Mouse (Mus musculus): ENCODE measurements around the gene Fxyd3.
A peak's percentile ranks its signal among the peaks of the same experiment; 100 is the strongest.

Gene Fxyd3

DNA sequence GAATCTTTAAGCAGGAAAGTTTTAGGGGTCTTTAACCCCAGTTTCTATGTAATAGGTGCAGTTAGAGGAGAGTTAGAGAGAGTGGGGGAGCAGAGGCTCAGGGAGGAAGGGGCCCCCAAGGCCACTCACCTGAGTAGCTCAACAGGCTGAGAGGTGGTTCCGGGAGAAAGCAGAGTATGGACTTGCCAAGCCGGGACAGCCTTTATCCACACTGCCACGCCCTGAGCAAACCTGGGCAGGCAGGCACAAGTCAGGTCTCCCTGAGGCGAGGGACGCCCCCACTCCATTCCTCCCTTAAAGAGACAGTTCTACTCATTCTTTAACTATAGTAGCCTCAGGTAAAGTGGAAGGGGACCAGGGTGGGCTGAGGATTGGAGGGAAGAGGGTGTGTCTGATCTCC lies at the start of gene Fxyd3:
Gene Fxyd3, minus strand, starts transcription at position 213 of the 400 bp plus-strand sequence.
- no peak for DNase-seq

DNA sequence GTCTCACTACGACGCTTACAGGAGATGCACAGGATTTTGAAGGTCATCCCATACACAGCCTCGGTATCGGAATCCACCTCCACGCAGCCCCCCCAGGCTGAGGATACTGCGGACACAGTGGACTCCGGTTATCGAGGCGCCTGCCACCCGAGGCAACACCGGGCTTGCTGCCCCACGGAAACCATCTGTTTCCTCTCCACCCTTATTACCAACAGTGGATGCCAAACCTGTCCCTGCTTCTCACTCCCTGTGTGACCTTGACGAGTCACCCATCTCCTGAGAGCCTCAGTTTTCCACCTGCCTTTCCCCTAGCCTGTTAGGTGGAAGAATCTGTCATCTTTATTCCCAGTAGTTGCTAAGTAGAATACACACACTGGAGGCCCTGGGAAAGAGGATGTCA lies 48.6 kb upstream of the Fxyd3 start:
- DNase-seq: no peak

DNA sequence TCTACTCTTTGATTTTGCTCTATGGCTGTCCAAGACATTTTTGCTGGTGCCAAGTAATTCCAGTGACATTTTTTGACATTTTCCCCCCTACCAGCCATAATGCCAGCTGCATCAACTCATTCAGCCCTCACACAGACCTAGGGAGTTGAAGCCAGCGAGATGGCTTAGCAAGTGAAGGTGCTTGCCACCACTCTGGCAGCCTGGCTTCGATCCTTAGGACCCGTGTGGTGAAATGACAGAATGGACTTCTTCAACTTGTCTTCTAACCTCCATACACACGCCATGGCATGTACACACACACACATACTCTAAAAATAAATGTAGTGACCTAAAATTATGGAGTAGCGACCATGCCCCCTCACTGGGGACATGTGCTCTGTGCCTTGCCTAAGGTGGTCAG lies 47.9 kb upstream of the Fxyd3 start:
- DNase-seq: no peak

DNA sequence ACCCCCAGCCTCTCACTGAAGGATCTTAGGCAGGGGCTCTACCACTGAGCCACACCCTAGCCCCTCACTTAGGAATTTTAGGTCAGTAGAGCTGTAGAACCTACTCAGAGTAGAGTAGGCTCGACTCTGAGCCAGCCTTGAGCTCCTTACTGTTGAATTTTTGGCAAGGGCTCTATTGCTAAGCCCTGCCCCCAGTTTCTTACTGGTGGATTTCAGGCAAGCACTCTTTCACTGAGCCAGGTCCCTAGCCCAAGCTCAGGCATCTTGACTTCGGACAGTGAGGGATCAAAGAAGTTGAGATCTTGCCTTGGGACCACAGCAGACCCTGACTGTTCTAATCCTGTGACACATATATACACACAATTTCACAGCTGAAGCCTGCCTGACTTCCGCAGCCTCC lies 47.2 kb upstream of the Fxyd3 start:
- DNase-seq: no peak

DNA sequence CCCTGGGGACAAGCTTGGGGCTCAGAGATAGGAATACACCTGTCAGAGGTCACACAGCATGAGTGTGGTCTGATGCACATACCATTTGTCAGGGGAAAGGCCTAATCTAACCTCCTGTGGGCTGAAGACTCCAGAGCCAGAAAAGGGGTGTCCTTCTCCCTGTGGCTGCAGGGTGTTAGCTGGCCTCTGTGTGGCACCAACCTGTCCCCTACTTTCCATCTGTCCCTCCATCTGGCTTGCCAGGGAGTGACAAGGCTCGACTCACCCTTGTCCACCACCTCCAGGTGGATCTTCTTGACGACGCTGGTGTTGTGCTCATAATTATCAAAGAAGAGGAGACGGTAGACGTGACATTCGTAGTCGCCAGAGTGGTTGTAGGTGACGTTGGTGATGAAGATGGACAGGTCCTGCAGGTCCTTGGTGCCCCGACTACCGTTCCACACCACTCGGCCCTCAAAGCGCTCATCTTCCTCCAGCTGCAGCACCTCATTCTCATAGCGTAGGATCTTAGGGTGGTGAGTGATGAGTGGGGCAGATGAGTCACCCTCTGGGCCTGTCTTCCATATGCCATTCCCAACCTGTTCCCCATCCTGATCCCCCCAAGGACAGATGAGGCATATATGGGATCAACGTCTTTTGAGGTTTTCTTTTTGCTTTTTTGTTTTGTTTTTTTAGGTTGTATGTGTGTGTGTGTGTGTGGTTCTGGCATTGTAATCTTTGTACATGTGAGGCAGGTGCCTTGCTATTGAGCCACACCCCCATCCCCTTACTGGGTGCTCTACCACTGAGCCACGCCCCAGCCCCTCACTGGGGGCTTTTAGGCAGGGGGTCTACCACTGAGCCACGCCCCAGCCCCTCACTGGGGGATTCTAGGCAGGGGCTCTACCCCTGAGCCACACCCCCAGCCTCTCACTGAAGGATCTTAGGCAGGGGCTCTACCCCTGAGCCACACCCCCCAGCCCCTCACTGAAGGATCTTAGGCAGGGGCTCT lies 46.4 kb upstream of the Fxyd3 start:
- DNase-seq: no peak

DNA sequence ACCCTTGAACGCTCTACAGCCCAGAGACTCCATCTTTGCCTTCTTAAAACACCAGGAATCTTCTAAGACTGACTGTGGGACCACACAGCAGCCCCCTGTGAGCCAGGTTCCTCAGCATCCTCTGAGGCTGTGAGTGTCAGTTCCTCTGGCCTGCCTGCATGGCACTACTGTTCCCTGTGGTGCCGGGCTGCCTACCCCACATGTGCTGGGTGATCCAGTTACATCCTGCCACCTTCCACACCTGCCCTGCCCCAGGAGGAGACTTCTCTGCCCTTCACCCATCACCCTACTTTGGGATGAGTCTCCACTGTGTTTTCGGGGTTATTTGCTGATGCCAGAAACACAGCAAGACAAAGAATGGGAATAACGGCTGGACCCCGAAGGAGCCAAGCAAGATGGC lies 43.1 kb upstream of the Fxyd3 start:
- DNase-seq: no peak

DNA sequence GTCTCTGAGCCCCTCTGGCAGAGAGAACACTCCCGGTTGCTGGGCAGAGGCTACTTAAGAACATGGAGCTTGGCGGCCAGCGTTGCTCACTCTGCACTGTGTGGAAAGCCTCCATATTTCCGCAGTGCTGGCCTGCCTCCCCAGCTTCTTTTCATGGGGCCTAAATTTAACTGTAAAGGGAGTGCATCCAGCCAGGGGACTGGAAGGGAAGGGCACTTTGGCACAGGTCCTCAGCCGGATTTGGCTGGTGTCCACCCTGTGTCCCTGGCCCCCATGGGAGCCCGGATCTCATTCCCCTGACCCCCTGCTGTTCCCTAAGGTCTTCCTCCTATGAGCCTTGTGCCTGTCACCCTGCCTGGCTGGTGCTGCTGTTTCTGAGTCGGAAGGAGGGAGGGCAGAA lies 42.0 kb upstream of the Fxyd3 start:
- DNase-seq: peak; percentile 96

DNA sequence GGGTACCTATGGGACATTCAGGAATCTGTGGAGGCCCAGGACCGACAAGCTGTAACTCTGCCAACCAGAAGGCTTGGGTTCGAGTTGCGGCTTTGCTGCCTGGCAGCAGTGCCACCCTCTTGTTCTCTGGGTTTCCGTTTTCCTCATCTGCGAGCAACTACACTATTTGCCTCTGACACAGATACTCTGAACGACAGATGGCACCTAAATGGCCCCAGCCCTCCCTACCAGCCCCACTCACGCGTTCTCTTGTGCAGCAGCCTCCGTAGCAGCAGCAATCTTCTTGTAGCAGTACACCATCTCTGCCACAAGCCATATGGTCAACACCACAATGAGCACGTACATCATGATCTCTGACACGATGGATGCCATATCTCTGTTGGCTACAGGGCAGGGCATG lies 41.0 kb upstream of the Fxyd3 start:
- no peak for DNase-seq

DNA sequence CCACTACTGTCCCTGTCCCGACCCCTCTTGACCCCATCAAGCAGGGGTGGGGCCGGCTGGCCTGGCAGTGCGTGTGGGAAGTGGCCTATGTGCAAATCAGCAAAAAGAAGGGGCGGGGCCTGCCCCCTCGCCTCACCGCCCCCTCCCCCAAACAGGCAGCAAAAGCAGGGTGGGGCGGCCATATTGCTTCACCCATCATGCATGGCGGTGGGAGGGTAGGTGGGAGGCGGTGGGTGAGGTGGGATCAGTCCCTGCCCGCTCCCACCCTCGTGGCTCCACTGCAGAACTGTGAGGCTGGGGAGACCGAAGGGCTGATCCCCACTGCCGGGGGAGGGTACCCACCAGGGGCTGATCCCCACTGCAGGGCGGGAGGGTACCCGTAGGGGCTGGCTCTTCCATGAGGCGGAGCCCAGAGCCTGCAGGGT lies 40.2 kb upstream of the Fxyd3 start:
- DNase-seq: no peak

DNA sequence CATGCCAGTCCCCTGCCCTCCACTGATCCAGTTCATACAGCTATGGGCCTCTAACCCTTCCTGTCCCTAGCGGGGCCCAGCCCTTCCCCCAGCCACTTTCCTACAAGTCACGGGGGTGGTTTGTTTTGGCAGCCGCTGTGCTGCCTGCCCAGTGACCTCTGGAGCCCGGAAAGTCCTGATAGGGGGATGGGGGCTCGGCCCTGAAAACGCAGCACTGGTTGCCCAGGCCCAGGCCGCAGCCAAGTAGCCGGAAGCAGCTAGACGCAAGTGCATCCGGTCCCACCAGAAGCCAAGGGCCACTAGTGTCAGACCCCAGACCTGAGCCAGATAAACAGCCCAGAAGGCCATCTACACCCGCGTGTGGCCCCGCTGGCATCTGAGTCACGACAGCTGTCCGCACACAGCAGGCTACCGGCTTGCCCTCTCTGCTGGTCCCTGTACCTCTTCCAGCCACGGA lies 39.1 kb upstream of the Fxyd3 start:
- DNase-seq: peak; percentile 99

DNA sequence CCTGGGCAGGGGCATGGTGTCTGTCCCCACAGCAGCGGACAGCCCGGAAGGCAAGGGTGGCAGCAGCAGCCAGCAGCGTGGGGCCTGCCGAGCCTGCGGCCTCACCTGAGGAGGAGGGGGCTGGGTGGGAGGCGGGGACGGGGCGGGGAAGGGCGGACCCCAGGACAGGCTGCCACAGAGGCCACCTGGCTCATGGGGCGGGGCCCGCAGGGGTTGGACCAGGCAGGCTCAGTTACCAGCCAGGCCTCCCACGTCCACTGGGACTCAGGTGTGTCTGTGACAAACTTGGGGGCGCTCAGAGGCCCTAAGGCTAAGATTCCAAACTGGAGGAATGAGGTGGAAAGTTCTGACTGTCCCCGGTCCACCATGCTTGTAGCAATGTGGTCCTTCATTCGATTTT lies 38.7 kb upstream of the Fxyd3 start, which contains the start of gene Hpn:
Gene Hpn, minus strand, starts transcription at position 109 of the 400 bp plus-strand sequence.
- peak; percentile 94 for DNase-seq

DNA sequence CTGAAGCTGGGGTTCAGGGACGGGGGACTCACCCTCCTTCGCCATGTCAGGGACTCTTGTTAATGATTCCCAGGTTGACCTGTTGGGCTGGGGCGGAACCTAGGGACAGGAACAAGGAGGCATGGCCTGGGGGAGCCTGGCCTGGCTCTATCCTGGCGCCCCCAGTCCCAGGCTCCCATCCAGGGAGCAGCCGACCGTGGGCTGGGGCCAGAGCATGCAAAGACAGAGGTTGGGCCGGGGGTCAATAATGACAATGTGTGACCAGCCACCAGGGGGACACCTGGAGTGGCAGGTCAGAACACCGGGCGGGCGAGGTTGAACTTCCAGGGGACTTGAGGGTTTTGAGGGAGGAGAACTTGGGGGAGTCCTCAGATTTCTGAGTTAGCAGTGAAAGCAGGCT lies 38.1 kb upstream of the Fxyd3 start:
- no peak for DNase-seq

DNA sequence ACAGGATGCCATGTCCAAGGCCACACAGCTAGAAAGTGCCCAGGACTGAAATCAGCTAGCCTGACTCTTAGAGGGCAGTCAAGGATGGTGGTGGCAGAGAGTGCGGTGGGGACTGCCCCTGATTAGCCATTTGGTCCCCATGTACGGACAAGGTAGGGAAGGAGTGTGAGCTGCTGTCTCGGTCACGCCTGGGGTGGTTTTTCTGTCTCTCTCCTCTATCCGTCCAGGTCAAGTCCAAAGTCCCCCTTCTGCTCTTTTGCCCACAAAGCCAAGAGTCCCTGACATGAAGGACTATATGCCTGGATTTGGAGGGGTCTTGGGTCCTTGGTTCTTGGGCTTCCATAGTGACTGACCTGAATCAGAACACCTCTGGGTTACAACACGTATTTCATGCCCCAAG lies 37.3 kb upstream of the Fxyd3 start:
- DNase-seq: no peak

DNA sequence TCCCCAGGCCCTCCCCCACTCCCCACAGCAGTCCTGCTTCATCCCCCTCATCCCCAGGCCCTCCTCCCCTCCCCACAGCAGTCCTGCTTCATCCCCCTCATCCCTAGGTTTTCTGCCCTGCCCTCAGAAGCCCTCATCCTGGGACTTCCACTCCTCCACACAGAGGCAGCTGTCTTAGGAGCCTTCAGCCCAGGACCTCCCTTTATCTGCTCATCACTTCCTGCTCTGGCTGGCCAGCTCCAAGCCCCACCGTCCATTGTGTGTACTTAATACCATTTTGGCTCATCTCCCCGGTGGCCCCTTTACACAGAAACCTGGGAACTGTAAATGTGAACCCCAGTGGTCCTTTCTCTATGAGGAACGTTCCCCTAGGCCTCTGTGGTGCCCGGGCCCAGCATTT lies 35.5 kb upstream of the Fxyd3 start:
- DNase-seq: no peak

DNA sequence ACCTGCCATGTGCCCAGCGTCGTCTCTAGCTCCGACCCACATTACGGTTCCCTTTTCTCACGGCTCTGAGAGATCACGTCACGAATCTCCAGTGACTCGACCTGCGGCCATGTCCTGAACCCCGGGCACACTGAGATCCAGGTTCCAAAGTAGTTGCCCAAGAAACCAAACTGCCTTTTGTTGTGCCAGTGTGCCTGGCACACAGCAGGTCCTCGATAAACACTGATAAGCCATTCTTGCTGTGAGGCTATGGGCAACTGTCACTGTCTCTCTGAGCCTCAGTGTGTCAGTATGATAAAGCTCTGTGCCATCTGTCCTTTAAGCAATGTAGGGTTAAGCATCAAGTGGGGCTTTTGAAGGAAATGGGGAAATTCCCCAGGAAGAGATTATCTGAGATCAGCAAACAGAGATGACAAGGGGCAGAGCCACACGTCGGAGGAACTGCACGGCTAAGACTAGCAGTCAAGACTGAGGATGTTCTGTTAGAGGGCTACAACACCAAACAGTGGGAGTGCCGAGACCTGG lies 34.4 kb upstream of the Fxyd3 start:
- peak; percentile 90 for DNase-seq

DNA sequence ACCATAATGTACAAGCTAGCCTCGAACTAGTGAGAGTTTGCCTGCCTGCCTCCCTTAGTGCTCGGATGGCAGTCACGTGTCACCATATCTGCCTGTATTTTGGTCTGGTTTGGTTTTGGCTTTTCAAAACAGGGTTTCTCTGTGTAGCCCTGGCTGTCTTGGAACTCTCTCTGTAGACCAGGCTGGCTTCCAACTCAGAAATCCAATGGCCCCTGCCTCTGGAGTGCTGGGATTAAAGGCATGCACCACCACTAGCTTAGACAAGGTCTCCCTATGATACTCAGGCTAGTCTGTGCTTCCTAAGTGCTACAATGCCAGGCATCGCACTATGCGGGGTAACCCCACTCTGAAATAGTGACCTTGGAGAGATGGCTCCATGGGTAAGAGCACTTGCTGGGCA lies 33.3 kb upstream of the Fxyd3 start:
- DNase-seq: peak; percentile 87

DNA sequence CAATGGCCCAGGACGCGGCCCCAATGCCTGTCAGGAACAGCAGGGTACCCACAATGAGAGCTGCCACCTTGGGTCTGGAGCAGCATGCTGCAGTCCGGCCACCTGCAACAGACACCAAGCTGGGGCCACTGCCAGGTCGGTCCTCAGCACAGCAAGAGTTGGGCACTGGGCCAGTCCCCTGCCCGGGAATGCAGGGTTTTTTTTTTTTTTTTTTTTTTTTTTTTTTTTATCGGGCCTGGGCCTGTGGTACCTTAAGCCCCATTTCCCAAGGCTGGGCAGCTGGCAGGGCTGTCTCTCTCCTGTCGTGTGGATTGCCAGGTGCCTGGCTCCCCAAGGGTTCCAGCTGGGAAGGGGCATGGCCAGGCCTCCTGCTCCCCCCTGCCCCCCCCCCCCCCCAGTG lies 32.6 kb upstream of the Fxyd3 start:
- peak; percentile 92 for DNase-seq

DNA sequence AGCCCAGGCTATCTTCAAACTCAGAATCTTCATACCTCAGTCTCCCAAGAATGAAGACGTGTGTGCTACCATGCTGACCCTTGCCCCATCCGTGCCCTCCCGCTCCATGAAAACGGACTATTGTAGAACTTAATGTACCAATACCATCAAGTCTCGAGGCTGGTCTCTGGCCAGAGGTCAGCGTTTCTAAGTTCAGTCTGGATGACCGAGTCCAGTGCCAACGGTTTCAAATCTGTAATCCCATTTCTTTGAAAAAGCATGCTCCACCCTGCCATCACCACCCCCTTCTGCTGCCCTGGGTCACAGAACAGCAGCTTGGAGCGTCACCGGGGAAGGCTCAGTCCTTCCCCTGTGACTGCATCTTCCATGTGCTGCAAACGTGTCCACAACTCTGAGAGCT lies 31.3 kb upstream of the Fxyd3 start:
- peak; percentile 88 for DNase-seq

DNA sequence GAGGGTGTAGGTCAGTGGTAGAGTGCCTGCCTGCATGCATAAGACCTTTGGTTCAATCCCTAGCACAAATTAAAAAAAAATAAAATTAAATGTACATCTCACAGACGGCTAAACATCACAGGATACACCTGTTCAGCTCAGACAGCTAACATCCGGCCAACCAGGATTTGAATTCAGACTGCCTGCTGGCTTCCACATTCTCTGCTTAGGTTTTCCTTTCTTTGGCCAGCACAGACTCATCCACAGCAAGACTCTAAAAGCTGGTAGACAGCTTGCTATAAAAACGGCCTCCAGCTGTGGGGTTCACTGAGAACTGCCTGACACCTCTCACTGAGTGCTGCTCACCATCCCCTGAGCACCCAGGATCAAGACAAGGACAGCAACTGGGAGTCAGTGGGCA lies 29.7 kb upstream of the Fxyd3 start:
- no peak for DNase-seq

DNA sequence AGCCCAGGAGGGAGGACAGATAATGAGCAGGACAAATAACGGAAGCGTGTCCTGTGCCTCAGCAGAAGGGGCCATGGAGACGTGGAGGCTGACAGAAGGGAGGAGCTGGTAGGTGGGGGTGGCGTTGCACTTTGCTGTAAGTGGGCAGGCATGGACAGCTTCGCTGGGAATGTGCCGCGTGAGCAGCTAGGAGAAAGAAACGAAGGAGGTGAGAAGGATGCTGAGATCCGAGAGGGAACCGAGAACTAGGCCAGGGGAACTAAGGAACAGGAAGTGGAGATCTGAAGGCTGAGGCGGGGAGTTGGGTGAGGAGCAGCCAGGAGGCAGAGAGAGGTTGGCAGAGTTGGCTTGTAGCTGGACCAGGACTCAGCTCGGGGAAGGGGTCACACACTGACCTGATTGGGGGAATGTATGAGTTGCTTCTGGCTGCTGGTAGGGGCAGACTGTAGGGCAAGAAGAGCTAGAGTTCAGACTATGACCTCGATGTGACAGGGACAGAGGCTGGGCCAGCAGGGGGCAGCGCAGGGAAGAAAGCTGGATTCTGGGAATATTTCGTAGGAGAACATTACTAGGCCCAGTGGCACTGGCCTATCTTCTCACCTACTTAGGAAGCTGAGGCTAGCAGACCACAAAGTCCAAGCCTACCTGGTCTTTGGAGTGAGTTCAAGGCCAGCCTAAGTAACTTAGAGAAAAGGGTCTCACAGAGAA lies 28.7 kb upstream of the Fxyd3 start:
- peak; percentile 95 for DNase-seq

DNA sequence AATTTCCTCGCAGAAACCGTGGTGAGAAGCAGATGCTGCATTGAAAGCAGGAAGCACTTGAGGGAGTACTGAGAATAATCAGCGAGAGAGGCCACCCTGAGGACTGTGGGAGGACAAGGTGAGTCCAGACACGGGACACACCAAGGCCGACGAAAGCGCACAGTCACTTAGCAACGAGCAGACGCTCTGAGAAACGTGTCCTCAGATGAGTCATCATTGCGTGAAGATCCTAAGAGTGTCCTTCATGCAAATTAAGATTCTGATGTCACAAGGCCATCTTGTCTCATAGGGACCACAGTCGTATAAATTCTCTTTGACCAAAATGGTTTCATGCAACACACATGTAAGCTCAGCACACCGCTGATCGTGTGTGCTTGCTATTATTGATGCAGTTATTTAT lies 24.3 kb upstream of the Fxyd3 start:
- no peak for DNase-seq

DNA sequence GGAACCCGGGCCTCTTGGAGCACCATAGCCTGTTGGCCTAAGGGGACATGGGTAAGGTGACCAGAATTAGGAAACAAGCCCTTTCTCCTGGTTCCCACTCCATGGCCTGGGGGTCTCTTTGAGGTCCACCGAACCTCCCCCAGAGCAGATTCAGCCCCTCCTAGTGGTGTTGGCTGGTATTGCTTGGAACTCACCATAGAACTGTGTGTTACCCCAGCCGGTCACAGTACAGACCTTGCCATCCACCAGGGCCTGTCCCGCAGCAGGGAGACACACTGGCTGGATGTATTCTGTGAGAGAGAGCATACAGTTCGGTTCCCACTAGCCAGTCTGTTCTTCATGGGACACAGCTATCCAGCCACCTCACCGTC lies 23.1 kb upstream of the Fxyd3 start:
- peak; percentile 91 for DNase-seq

DNA sequence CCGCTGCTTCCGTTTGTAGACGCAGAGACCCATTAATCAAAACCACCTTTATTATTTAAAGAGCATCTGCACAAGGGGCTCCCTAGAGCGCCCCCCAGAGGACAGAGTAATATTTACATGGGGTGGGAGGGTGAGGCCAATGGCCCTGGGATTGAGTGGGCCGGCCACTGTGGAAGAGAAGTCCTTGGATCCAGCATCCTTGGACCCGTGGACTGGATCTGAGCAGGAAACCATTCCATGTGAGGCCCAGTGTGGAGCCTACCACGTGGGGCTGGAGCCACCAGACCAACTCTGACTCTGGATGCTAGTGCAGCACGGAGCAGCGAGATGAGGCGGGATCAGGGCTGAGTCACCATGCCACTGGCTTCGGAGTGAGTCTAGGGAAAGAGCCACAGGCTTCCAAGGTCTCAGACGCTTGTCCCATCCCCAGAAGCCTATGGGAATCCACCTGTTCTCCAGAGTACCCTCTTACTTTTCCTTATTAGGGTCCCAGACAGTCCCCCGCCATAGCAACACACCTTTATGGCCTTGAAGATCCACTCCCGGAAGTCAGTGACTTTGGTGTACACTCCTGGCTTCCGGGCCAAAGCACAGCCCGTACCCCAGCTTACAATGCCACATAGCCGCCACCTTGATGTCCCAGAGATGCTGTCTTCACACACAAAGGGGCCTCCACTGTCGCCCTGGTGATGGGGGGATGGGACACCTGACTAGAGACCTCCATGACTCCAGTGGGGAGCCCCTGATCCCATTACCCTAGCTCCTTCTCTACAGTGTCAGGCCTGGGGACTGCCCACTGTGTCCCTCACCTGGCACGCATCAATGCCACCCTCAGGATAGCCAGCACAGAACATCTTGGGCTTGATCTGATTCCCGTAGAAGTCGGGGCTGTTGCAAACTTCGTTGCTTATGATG lies 22.4 kb upstream of the Fxyd3 start:
- peak; percentile 95 for DNase-seq
